Mouse (Mus musculus) CH12.LX (cell line): ENCODE measurements around the gene Aftph. TPM values are rescaled to one million over a fixed set of nuclear protein-coding genes. Genes with fewer than 3 reads are reported as not detected.

Source experiments
- DNase-seq: peaks from one replicate; pipeline ENCODE4 v3.0.0-alpha.2; 2013; ENCODE audit errors: extremely low read depth
- H3K27ac ChIP-seq: 2 replicates; pipeline ENCODE4 v1.5.1; 2012; ENCODE audit warnings: low read depth, mild to moderate bottlenecking, control low read depth, moderate library complexity; ENCODE audit not compliant: insufficient read depth
- H3K27me3 ChIP-seq: replicated peaks from 2 replicates; pipeline ENCODE3; 2012; ENCODE audit warnings: inconsistent platforms
- H3K36me3 ChIP-seq, 2 experiments: replicated peaks in 1 of 2; 2 replicates each; pipeline versions ENCODE3 to v1.6.1; 2012; ENCODE audit warnings: inconsistent platforms in 1 of 2, low read length in 1 of 2, mild to moderate bottlenecking in 1 of 2, mixed read lengths in 1 of 2, moderate library complexity in 1 of 2; ENCODE audit not compliant: control insufficient read depth in 1 of 2, insufficient read depth in 1 of 2
- H3K4me1 ChIP-seq, 2 experiments: 2 replicates each; pipeline ENCODE4 v1.6.1; 2012; ENCODE audit warnings: inconsistent platforms in 1 of 2, moderate library complexity in 1 of 2; ENCODE audit not compliant: insufficient read depth in 2 of 2, control insufficient read depth in 1 of 2
- H3K4me2 ChIP-seq: 2 replicates; pipeline ENCODE4 v1.6.1; 2012; ENCODE audit warnings: low read depth, mild to moderate bottlenecking, control low read depth; ENCODE audit not compliant: poor library complexity, insufficient read depth, severe bottlenecking
- H3K4me3 ChIP-seq, 3 experiments: fragments of 150-350 bp in 1 of 3; sonication (generic) in 1 of 3; replicated peaks in 1 of 3; 2 replicates each; pipeline versions ENCODE3 to v1.5.1; 2011 to 2012; ENCODE audit warnings: low read depth in 2 of 3, low read length in 2 of 3, mild to moderate bottlenecking in 2 of 3, moderate library complexity in 2 of 3, control low read depth in 1 of 3, improper control_type of control experiment in 1 of 3, inconsistent platforms in 1 of 3, mixed read lengths in 1 of 3; ENCODE audit not compliant: poor library complexity in 1 of 3
- H3K79me2 ChIP-seq: replicated peaks from 2 replicates; pipeline ENCODE4 v1.6.1; 2012; ENCODE audit warnings: mild to moderate bottlenecking, moderate library complexity; ENCODE audit not compliant: control insufficient read depth, poor library complexity, insufficient read depth, severe bottlenecking; ENCODE audit errors: extremely low read depth
- H3K9ac ChIP-seq: 2 replicates; pipeline ENCODE4 v1.6.1; 2012; ENCODE audit warnings: low read depth, mild to moderate bottlenecking, control low read depth, moderate library complexity; ENCODE audit not compliant: insufficient read depth
- H3K9me3 ChIP-seq: replicated peaks from 2 replicates; pipeline ENCODE3; 2012; ENCODE audit warnings: low read length, inconsistent platforms, mixed read lengths
- BHLHE40 ChIP-seq: IDR thresholded peaks from 2 replicates; pipeline ENCODE4 v1.6.1; 2011; ENCODE audit warnings: mild to moderate bottlenecking, low read depth, low read length, improper control_type of control experiment
- CHD1 ChIP-seq: IDR thresholded peaks from 2 replicates; pipeline ENCODE4 v1.6.1; 2012; ENCODE audit warnings: low read depth, low read length, improper control_type of control experiment, inconsistent platforms
- CHD2 ChIP-seq: IDR thresholded peaks from 2 replicates; pipeline ENCODE4 v1.6.1; 2011; ENCODE audit warnings: low read length, improper control_type of control experiment
- E2F4 ChIP-seq: IDR thresholded peaks from 2 replicates; pipeline ENCODE4 v1.6.1; 2011; ENCODE audit warnings: low read depth, low read length, improper control_type of control experiment; ENCODE audit not compliant: insufficient replicate concordance
- EP300 ChIP-seq: IDR thresholded peaks from 2 replicates; pipeline ENCODE4 v1.6.1; 2011; ENCODE audit warnings: low read length, improper control_type of control experiment
- JUN ChIP-seq: IDR thresholded peaks from 2 replicates; pipeline ENCODE4 v1.6.1; 2011; ENCODE audit warnings: low read depth, mild to moderate bottlenecking, low read length, improper control_type of control experiment, moderate library complexity; ENCODE audit not compliant: insufficient read depth
- MAX ChIP-seq: IDR thresholded peaks from 2 replicates; pipeline ENCODE4 v1.6.1; 2011; ENCODE audit warnings: low read length, improper control_type of control experiment
- MYC ChIP-seq: IDR thresholded peaks from 2 replicates; pipeline ENCODE4 v1.6.1; 2011; ENCODE audit warnings: low read depth, mild to moderate bottlenecking, improper control_type of control experiment, low read length
- NELFE ChIP-seq: IDR thresholded peaks from 2 replicates; pipeline ENCODE4 v1.6.1; 2011; ENCODE audit warnings: low read depth, low read length, improper control_type of control experiment
- NRF1 ChIP-seq: IDR thresholded peaks from 2 replicates; pipeline ENCODE4 v1.6.1; 2014; ENCODE audit warnings: low read depth, mild to moderate bottlenecking, inconsistent platforms, low read length, improper control_type of control experiment, moderate library complexity
- POLR2A ChIP-seq: IDR thresholded peaks from 2 replicates; pipeline ENCODE4 v1.6.1; 2011; ENCODE audit warnings: low read depth, mild to moderate bottlenecking, improper control_type of control experiment, low read length
- RCOR1 ChIP-seq: conservative IDR thresholded peaks from 2 replicates; pipeline ENCODE4 v1.6.1; 2012; ENCODE audit warnings: low read depth, mild to moderate bottlenecking, inconsistent platforms, low read length, improper control_type of control experiment
- SMC3 ChIP-seq: IDR thresholded peaks from 2 replicates; pipeline ENCODE4 v1.6.1; 2011; ENCODE audit warnings: low read depth, low read length, improper control_type of control experiment
- TCF12 ChIP-seq: IDR thresholded peaks from 2 replicates; pipeline ENCODE4 v1.6.1; 2014; ENCODE audit warnings: low read depth, mild to moderate bottlenecking, inconsistent platforms, low read length, improper control_type of control experiment
- ZC3H11A ChIP-seq: IDR thresholded peaks from 2 replicates; pipeline ENCODE4 v1.6.1; 2012; ENCODE audit warnings: low read depth, mild to moderate bottlenecking, inconsistent platforms, low read length, improper control_type of control experiment
- ZMIZ1 ChIP-seq: IDR thresholded peaks from 2 replicates; pipeline ENCODE4 v1.6.1; 2012; ENCODE audit warnings: low read depth, mild to moderate bottlenecking, inconsistent platforms, low read length, improper control_type of control experiment
- dilution Hi-C: fragments of 300-500 bp; cut with MboI; formaldehyde crosslinking; loops from 2 replicates; pipeline ENCODE4 v1.14.3; 2020; ENCODE audit warnings: low sequenced_read_pairs; ENCODE audit not compliant: extremely low pct_unique_long_range_greater_than_20kb, extremely low pct_ligation_motif_present
- in situ Hi-C: fragments of 300-500 bp; cut with MboI; formaldehyde crosslinking; loops from 3 replicates; pipeline ENCODE4 v1.14.3; 2019; ENCODE audit warnings: low sequenced_read_pairs, low pct_ligation_motif_present, low pct_unique_long_range_greater_than_20kb, mixed read lengths
- polyA plus RNA-seq: library from polyadenylated mRNA; unstranded; fragments of >175 nt; gene quantifications from 2 replicates; pipeline ENCODE4 v1.2.1, GENCODE M21; 2012; ENCODE audit warnings: low read depth; ENCODE audit not compliant: insufficient read length
- total RNA-seq, 2 experiments: library from RNA; depleted of rRNA; stranded (reverse); fragments of 300-350 nt in 1 of 2; fragments of >200 nt in 1 of 2; gene quantifications; 2 replicates each; pipeline ENCODE4 v1.2.3; 2012 to 2014

Aftph gene
- total and polyA plus RNA-seq, 3 experiments: 53.7 to 80.0 (median 53.9) TPM

GRCm38 (mm10) chr11:20723572-20723971 is 17.8 kb downstream of the Aftph start:
- TF ChIP-seq NELFE: no peak
- no peak for TF ChIP-seq RCOR1
- TF ChIP-seq CHD1: no peak
- no peak for TF ChIP-seq ZC3H11A
- TF ChIP-seq CHD2: no peak
- no peak for TF ChIP-seq EP300
- TF ChIP-seq MAX: no peak
- H3K79me2 ChIP-seq: peaks cover 51% of the 10 kb centered on the region
- H3K4me2 ChIP-seq: no peak overlapping the region
- peaks cover 28 to 71% of the 10 kb centered on the region in 2 experiments for H3K36me3 ChIP-seq
- H3K9me3 ChIP-seq: no peaks in the 10 kb centered on the region
- H3K4me1 ChIP-seq: peaks cover 0 to 35% of the 10 kb centered on the region in 2 experiments; a peak in 1 of 4 replicates
- in situ Hi-C loops (no loop called here), dilution Hi-C loops (no loop called here)
- no peaks in the 10 kb centered on the region for H3K27me3 ChIP-seq
- DNase-seq: no peak
- no peak overlapping the region for H3K9ac ChIP-seq
- no peak overlapping the region for H3K4me3 ChIP-seq
- H3K27ac ChIP-seq: no peak overlapping the region

GRCm38 (mm10) chr11:20712068-20712671 is 29.2 kb downstream of the Aftph start:
- dilution Hi-C loops (no loop called here), in situ Hi-C loops (no loop called here)
- Histone ChIP-seq H3K9ac (no peak overlapping the region), H3K4me2 (no peak overlapping the region), H3K27me3 (no peaks in the 10 kb centered on the region)
- DNase-seq: no peak
- TF ChIP-seq MYC: no peak
- TF ChIP-seq JUN: no peak
- no peak for TF ChIP-seq POLR2A
- TF ChIP-seq MAX: no peak
- TF ChIP-seq TCF12: no peak
- TF ChIP-seq ZMIZ1: no peak
- no peak for TF ChIP-seq SMC3
- no peak for TF ChIP-seq NRF1
- no peak for TF ChIP-seq E2F4
- TF ChIP-seq BHLHE40: no peak
- TF ChIP-seq, all 38 proteins: peak for 0
- H3K4me3 ChIP-seq: no peak overlapping the region
- peaks cover 17% of the 10 kb centered on the region for H3K79me2 ChIP-seq
- no peaks in the 10 kb centered on the region for H3K9me3 ChIP-seq
- peaks cover 0 to 18% of the 10 kb centered on the region in 2 experiments; a peak in 2 of 4 replicates for H3K4me1 ChIP-seq
- peaks cover 12 to 53% of the 10 kb centered on the region in 2 experiments for H3K36me3 ChIP-seq
- no peak overlapping the region for H3K27ac ChIP-seq
